Mouse (Mus musculus): ENCODE data around the gene Acvrl1. TPM values are rescaled to one million over a fixed set of nuclear protein-coding genes. Genes with fewer than 3 reads are reported as not detected.

The Acvrl1 gene
- total RNA-seq, 2 experiments from 2014 or later: 13.4 to 17.5 TPM

DNA sequence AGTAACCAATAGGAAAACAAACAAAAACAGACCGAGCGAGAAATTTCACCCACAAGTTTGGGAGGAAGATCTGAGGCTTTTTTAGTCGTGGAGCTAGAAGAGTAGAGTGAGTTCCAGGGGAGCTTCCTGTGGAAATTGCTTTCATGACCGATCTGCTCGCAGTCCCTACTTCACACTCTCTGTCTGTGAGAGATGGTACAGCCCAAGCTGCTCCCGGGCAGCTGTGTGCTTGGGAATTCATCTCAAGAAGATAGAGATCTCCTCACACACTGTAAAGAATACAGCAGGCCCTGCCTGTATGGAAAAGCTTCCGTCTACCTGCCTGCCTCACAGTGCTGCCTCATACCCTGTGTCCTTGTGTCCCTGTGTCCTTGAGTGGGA lies 63.9 kb downstream of the Acvrl1 start:
- no peak for DNase-seq

DNA sequence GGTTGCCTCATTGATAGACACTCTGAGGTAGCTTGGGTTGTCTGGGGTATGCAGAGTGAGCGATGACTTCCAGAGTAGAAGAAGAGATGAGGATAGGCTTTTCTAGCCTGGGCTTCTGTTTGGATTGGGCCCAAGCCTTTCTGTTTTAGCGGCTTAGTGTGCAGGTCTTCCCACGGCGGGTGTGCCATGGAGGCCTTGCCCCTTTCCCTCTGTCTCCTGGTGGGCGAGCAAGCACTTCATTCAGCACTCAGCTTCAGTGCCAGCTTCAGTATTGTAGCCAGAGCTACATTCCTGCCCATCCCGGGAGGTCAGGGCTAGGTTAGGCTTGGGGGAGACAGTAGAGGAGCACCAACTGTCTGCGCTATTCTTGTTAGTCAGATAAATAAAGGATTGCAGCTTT lies 64.3 kb downstream of the Acvrl1 start:
- DNase-seq: no peak

DNA sequence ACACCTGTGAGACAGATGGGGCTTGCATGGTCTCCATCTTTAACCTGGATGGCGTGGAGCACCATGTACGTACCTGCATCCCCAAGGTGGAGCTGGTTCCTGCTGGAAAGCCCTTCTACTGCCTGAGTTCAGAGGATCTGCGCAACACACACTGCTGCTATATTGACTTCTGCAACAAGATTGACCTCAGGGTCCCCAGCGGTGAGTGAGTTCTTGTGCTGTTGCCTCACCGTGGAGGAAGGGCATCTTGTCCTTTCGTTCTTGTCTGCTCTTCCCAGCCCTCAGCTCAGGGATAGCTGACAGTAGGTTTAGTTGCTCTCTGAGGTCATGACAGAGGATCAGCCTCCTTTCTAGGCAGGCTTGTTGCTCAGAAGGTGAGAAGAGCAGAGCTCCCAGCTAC lies 65.6 kb downstream of the Acvrl1 start:
- DNase-seq: no peak

Small RNAs within 50 kb of the gene (microRNA-seq; reads per million reads assigned to microRNA genes)
- 0.75 reads per million for gene Mir6962

Other genes with a start within 250 kb of the Acvrl1 start
- gene Gm47841, start 81.1 kb upstream of the Acvrl1 start, total RNA-seq (2021): under 1 TPM in 1 of 2 experiments, not detected in 1; 0.26 TPM
- gene Fignl2, start 50.0 kb upstream of the Acvrl1 start, total RNA-seq (2021): 1 to 10 TPM; 9.4 to 9.9 TPM
- under 1 TPM; 0.56 to 0.99 TPM for gene Ankrd33, start 12.8 kb upstream of the Acvrl1 start, total RNA-seq (2021)
- gene Acvr1b, start 45.5 kb downstream of the Acvrl1 start, total RNA-seq (2021): 1 to 10 TPM; 8.5 to 9.3 TPM
- gene Grasp, start 95.7 kb downstream of the Acvrl1 start, total RNA-seq (2021): 10 to 100 TPM; 18.7 to 60.1 TPM
- 1,000 to 10,000 TPM in 1 of 2 experiments, 100 to 1,000 TPM in 1; 924 to 1,160 TPM for gene Nr4a1, start 125.7 kb downstream of the Acvrl1 start, total RNA-seq (2021)
- gene Atg101, start 155.8 kb downstream of the Acvrl1 start, total RNA-seq (2021): 10 to 100 TPM; 53.6 to 90.1 TPM
- gene 6030408B16Rik, start 164.7 kb downstream of the Acvrl1 start, total RNA-seq (2021): under 1 TPM; 0.36 to 0.40 TPM
- gene Krt80, start 241.6 kb downstream of the Acvrl1 start, total RNA-seq (2021): 1 to 10 TPM; 1.4 to 2.0 TPM

All from adrenal gland, postnatal 36 days (tissue).